Mouse (Mus musculus) heart, postnatal 0 days (tissue): ENCODE measurements around the gene Rbm6. TPM values are rescaled to one million over a fixed set of nuclear protein-coding genes. Genes with fewer than 3 reads are reported as not detected.

Source experiments
- ATAC-seq: fragments of 200-750 bp; cut with Nextera tagmentation; 2 replicates; pipeline ENCODE4 v1.8.0; 2017; ENCODE audit warnings: low read depth, moderate number of reproducible peaks, moderate library complexity; ENCODE audit not compliant: insufficient read depth
- DNase-seq: peaks from one replicate; pipeline ENCODE4 v3.0.0-alpha.2; 2016; ENCODE audit warnings: low spot score
- H3K27ac ChIP-seq: fragments of 300-500 bp; sonication (generic); 2 replicates; pipeline ENCODE4 v1.5.1; 2014; ENCODE audit warnings: low read depth, mild to moderate bottlenecking
- H3K27me3 ChIP-seq: fragments of 300-500 bp; sonication (generic); 2 replicates; pipeline ENCODE4 v1.6.1; 2014; ENCODE audit warnings: low read length, mixed read lengths; ENCODE audit not compliant: control insufficient read depth, insufficient read depth
- H3K36me3 ChIP-seq: fragments of 300-500 bp; sonication (generic); replicated peaks from 2 replicates; pipeline ENCODE4 v1.6.1; 2014; ENCODE audit warnings: low read length, mixed read lengths; ENCODE audit not compliant: control insufficient read depth, insufficient read depth
- H3K4me1 ChIP-seq: fragments of 300-500 bp; sonication (generic); 2 replicates; pipeline ENCODE4 v1.6.1; 2014; ENCODE audit warnings: antibody characterized with exemption; ENCODE audit not compliant: control insufficient read depth, insufficient read depth
- H3K4me2 ChIP-seq: fragments of 300-500 bp; sonication (generic); 2 replicates; pipeline ENCODE4 v1.6.1; 2014; ENCODE audit warnings: low read depth, mild to moderate bottlenecking, low read length, moderate library complexity
- H3K4me3 ChIP-seq: fragments of 300-500 bp; sonication (generic); 2 replicates; pipeline ENCODE4 v1.5.1; 2014; ENCODE audit warnings: low read depth, low read length
- H3K9ac ChIP-seq: fragments of 300-500 bp; sonication (generic); replicated peaks from 2 replicates; pipeline ENCODE4 v1.6.1; 2014; ENCODE audit warnings: low read depth, low read length, mixed read lengths
- H3K9me3 ChIP-seq: fragments of 300-500 bp; sonication (generic); replicated peaks from 2 replicates; pipeline ENCODE4 v1.6.1; 2016; ENCODE audit warnings: low read length; ENCODE audit not compliant: control insufficient read depth
- CTCF ChIP-seq: IDR thresholded peaks from 2 replicates; pipeline ENCODE4 v1.5.1; 2016; ENCODE audit warnings: antibody characterized with exemption, control low read depth, low read depth
- EP300 ChIP-seq: IDR thresholded peaks from 2 replicates; pipeline ENCODE4 v1.6.1; 2016; ENCODE audit warnings: antibody characterized with exemption, low read depth
- WGBS: fragments of 180-500 bp; shearing (Covaris S2); extraction: QIAGEN DNeasy Blood & Tissue Kit; methylation state at CpG from one replicate; pipeline ENCODE4 v1.1.7; 2014; 5-methylcytosine and 5-hydroxymethylcytosine counted together
- polyA plus RNA-seq: library from polyadenylated mRNA; unstranded; fragments of >200 nt; fragmentation: Nextera tagmentation; extraction: Ambion mirVana; gene quantifications from 2 replicates; pipeline ENCODE4 v1.2.1, GENCODE M21; 2015
- total RNA-seq: library from RNA; depleted of rRNA; stranded (reverse); fragments of >200 nt; gene quantifications from 2 replicates; pipeline ENCODE4 v1.2.3, GENCODE M21; 2014; ENCODE audit warnings: low replicate concordance

The Rbm6 gene
- total and polyA plus RNA-seq, 2 experiments from 2014 or later = 28.3 to 35.1 TPM

GRCm38 (mm10) chr9:107880411-107880810 lies 7.4 kb upstream of the Rbm6 start:
- Histone ChIP-seq H3K4me1 (no peaks in the 10 kb centered on the region), H3K27ac (no peak overlapping the region), H3K9me3 (no peaks in the 10 kb centered on the region), H3K4me2 (no peak overlapping the region), H3K9ac (no peak overlapping the region), H3K36me3 (no peaks in the 10 kb centered on the region), H3K27me3 (no peaks in the 10 kb centered on the region), H3K4me3 (no peak overlapping the region)
- no peak for TF ChIP-seq EP300
- no peak for TF ChIP-seq CTCF
- ATAC-seq (no peak), DNase-seq (no peak)
- WGBS = 58% methylated on average over 4 of the region's 4 CpGs

DNA sequence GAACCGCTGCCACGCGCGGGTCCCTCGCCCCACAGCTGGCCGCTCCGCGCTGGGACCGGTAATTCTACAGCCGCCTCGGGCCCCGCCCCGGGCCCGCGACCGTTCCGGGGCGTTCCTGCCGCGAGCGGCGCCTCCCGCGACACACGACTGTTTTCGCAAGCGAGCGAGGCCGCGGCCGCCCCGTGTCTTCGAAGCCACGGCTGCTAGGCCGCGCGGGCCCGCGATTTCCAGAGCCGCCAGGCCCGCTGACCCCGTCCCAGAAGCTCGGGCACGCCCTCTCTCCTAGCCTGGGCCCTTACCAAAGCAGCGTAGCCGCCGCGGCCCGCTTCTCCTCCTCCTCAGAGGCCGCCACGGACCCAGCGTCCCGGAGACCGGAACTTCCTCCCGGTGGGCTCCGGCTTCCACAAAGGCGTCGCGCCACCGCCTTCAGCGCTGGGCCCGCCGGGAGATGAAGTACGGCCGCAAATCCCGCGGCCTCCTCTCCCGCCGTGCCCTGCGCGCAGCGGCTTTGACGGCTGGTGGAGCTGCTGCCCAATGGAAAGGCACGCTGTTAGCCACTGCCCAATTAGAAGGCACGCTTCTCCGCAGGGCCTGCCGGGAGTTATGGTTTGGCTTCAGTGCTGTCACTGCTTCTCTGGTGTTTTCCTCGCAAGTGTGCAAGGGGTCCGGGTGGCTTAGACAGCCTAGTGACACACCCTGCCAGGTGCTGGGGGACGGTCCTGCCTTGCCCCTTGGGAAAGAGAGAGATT lies 513 bp downstream of the Rbm6 start:
- Histone ChIP-seq H3K27me3 (no peaks in the 10 kb centered on the region), H3K9ac (peak overlapping the region; percentile 98), H3K36me3 (no peaks in the 10 kb centered on the region), H3K9me3 (no peaks in the 10 kb centered on the region), H3K4me1 (peaks cover 17% of the 10 kb centered on the region; the same call in 1 of the 2 replicates), H3K27ac (peak overlapping the region; percentile 99), H3K4me3 (peak overlapping the region; percentile 95), H3K4me2 (peak overlapping the region; percentile 97)
- under 1% methylated on average over 72 of the region's 80 CpGs for WGBS
- ATAC-seq = peak; percentile 99
- no peak; the same call in 1 of the 2 replicates for TF ChIP-seq CTCF
- peak; percentile 66; the same call in 1 of the 2 replicates for TF ChIP-seq EP300
- peak; percentile 96 for DNase-seq

DNA sequence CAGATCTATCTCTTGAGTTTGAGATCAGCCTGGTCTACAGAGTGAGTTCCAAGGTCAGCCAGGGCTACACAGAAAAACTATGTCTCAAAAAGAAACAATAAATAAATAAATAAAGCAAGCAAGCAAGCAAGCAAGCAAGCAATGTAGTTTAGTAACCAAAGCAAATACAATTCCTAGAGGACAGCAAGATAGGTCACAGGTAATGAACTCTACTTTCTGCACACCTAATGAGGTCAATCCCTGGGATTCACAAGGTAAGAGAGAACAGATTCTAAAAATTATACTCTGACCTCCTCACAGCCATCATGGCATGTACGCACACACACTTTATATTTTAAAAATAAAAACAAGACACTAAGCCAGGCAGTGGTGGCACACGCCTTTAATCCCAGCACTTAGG lies 7.0 kb downstream of the Rbm6 start:
- H3K27ac ChIP-seq = no peak overlapping the region
- ATAC-seq (no peak), DNase-seq (no peak)
- TF ChIP-seq CTCF (no peak), EP300 (no peak)
- no peak overlapping the region for H3K4me2 ChIP-seq
- H3K9ac ChIP-seq = no peak overlapping the region
- peaks cover 2% of the 10 kb centered on the region; the same call in 1 of the 2 replicates for H3K4me1 ChIP-seq
- H3K9me3 ChIP-seq = no peaks in the 10 kb centered on the region
- no peaks in the 10 kb centered on the region for H3K36me3 ChIP-seq
- H3K27me3 ChIP-seq = no peaks in the 10 kb centered on the region
- WGBS = 92% methylated on average over 2 of the region's 2 CpGs
- no peak overlapping the region for H3K4me3 ChIP-seq

GRCm38 (mm10) chr9:107864493-107864892 lies 8.5 kb downstream of the Rbm6 start:
- no peak overlapping the region for H3K9ac ChIP-seq
- no peak for DNase-seq
- no peak for TF ChIP-seq CTCF
- TF ChIP-seq EP300 = no peak
- H3K4me2 ChIP-seq = no peak overlapping the region
- no peak overlapping the region for H3K4me3 ChIP-seq
- no peaks in the 10 kb centered on the region for H3K4me1 ChIP-seq
- peaks cover 3% of the 10 kb centered on the region; the same call in 1 of the 2 replicates for H3K36me3 ChIP-seq
- no peaks in the 10 kb centered on the region for H3K9me3 ChIP-seq
- 61% methylated on average over 1 of the region's 1 CpGs for WGBS
- H3K27ac ChIP-seq = no peak overlapping the region
- no peak for ATAC-seq
- no peaks in the 10 kb centered on the region for H3K27me3 ChIP-seq

DNA sequence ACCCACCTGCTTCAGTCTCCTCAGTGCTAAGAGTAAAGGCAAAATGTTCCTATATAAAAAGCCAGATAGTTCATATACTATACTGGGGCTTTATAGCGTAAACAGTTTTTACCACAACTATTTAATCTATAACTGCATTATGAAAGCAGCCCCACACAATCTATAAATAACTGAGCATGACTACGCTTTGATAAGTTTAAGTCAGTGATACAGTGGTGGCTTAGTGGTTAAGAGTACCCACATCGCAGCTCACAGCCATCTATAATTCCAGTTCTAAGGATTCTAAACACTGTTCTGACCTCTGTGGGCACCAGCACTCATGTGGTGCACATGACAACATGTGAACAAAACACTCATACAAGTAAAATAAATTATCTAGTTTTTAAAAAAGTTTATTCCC lies 14.7 kb downstream of the Rbm6 start:
- WGBS = 46% methylated on average over 3 of the region's 3 CpGs
- DNase-seq = no peak
- H3K27me3 ChIP-seq = no peaks in the 10 kb centered on the region
- no peaks in the 10 kb centered on the region for H3K9me3 ChIP-seq
- no peak overlapping the region for H3K4me3 ChIP-seq
- no peak overlapping the region for H3K27ac ChIP-seq
- TF ChIP-seq EP300 (no peak), CTCF (no peak)
- H3K4me1 ChIP-seq = no peaks in the 10 kb centered on the region
- no peak overlapping the region for H3K9ac ChIP-seq
- ATAC-seq = no peak
- H3K4me2 ChIP-seq = no peak overlapping the region
- H3K36me3 ChIP-seq = peaks cover 12% of the 10 kb centered on the region; the same call in 1 of the 2 replicates
